Mouse (Mus musculus) urinary bladder, adult 2 months (tissue): ENCODE data around the gene Atp8b2. TPM values are rescaled to one million over a fixed set of nuclear protein-coding genes. Genes with fewer than 3 reads are reported as not detected.

Experiments used
- DNase-seq: peaks from one replicate; pipeline ENCODE4 v3.0.0; 2022; ENCODE audit warnings: low spot score
- polyA plus RNA-seq: library from polyadenylated mRNA; depleted of rRNA; stranded (reverse); fragments of >200 nt; gene quantifications from 2 replicates; pipeline ENCODE4 v1.2.3, GENCODE M21; 2012

Atp8b2 gene
- polyA plus RNA-seq, 1 experiment: 32.0 TPM

- DNase-seq: peak; percentile 80
Measured at GRCm38 (mm10) chr3:89960469-89960868, 2.8 kb downstream of the Atp8b2 start.

- DNase-seq: no peak
Measured at GRCm38 (mm10) chr3:89959435-89959834, 3.9 kb downstream of the Atp8b2 start.

- no peak for DNase-seq
Measured at GRCm38 (mm10) chr3:89957880-89958279, 5.4 kb downstream of the Atp8b2 start.

- DNase-seq: no peak
Measured at GRCm38 (mm10) chr3:89956177-89956971, 6.9 kb downstream of the Atp8b2 start.

GRCm38 (mm10) chr3:89953420-89953819, 9.9 kb downstream of the Atp8b2 start:
- DNase-seq: peak; percentile 46

GRCm38 (mm10) chr3:89948655-89949054, 14.7 kb downstream of the Atp8b2 start:
- DNase-seq: no peak

- DNase-seq: no peak
Measured at GRCm38 (mm10) chr3:89948021-89948420, 15.3 kb downstream of the Atp8b2 start.

GRCm38 (mm10) chr3:89945026-89945425, 18.3 kb downstream of the Atp8b2 start:
- DNase-seq: no peak

GRCm38 (mm10) chr3:89942894-89943293, 20.4 kb downstream of the Atp8b2 start:
- no peak for DNase-seq

- DNase-seq: no peak
Measured at GRCm38 (mm10) chr3:89936495-89936894, 26.8 kb downstream of the Atp8b2 start.

GRCm38 (mm10) chr3:89932925-89933324, 30.4 kb downstream of the Atp8b2 start:
- no peak for DNase-seq

- DNase-seq: no peak
Measured at GRCm38 (mm10) chr3:89928956-89929355, 34.4 kb downstream of the Atp8b2 start.

GRCm38 (mm10) chr3:89926440-89926839, 36.9 kb downstream of the Atp8b2 start:
- DNase-seq: no peak

- DNase-seq: no peak
Measured at GRCm38 (mm10) chr3:89920711-89921110, 42.6 kb downstream of the Atp8b2 start.

- no peak for DNase-seq
Measured at GRCm38 (mm10) chr3:89917408-89917807, 45.9 kb downstream of the Atp8b2 start.

- no peak for DNase-seq
Measured at GRCm38 (mm10) chr3:89916622-89917021, 46.7 kb downstream of the Atp8b2 start.

- DNase-seq: no peak
Measured at GRCm38 (mm10) chr3:89914700-89915099, 48.6 kb downstream of the Atp8b2 start.

GRCm38 (mm10) chr3:89912543-89913391, 50.5 kb downstream of the Atp8b2 start, which contains the start of gene Il6ra:
TSS of gene Il6ra (minus strand) at chr3:89913196.
- peak; percentile 85 for DNase-seq

GRCm38 (mm10) chr3:89912108-89912542, 51.2 kb downstream of the Atp8b2 start:
- DNase-seq: no peak

- no peak for DNase-seq
Measured at GRCm38 (mm10) chr3:89911207-89911606, 52.1 kb downstream of the Atp8b2 start.

- no peak for DNase-seq
Measured at GRCm38 (mm10) chr3:89909703-89910542, 53.4 kb downstream of the Atp8b2 start.

- DNase-seq: no peak
Measured at GRCm38 (mm10) chr3:89908836-89909235, 54.5 kb downstream of the Atp8b2 start.
